In the genomic region with DNA sequence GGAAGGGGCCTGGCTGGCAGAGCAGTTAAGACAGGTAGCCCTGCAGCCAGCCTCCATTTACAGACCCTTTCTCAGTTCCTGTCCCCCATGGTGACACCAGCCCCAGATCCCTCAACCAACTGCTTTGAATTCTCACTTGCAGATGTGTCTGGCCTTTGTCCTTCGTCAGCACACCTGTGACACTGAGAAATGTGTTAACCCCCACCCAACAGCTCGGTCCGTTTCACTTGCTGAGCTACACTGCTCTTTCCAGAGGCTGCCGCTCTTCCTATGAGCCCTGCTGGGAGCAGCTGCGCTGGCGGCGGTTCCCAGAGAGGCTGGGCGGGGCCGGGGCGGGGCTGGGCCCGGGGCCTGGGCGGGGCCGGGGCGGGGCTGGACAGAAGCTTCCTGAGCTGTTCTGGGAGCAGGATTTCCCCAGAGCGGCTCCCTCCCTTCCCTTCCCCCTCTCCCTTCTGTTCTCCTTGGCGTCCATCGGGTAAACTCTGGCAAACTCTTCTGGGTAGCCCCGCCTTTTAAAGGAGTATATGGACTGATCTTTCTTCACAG, we compare ENCODE assay signal across 8 mouse cellular contexts.
A peak's percentile ranks its signal among the peaks of the same experiment; 100 is the strongest.
DNase-seq lines count a peak whose midpoint lies in the region; ATAC-seq lines count a peak whose summit lies in the region.

No protein-coding gene starts in this region.

- H3K36me3 ChIP-seq in embryonic facial prominence, embryonic 12.5 days = no peaks in the 10 kb centered on the region
- H3K36me3 ChIP-seq in liver, embryonic 16.5 days (ENCODE audit: control insufficient read depth, insufficient read depth) = no peaks in the 10 kb centered on the region
- no peaks in the 10 kb centered on the region for H3K36me3 ChIP-seq in neural tube, embryonic 11.5 days (ENCODE audit: control insufficient read depth, insufficient read depth, low read length)

- ATAC-seq in CD4-positive, CD25-positive, alpha-beta regulatory T cell, adult 4 months = peak; percentile 52
- peak; percentile 73 for ATAC-seq in embryonic facial prominence, embryonic 12.5 days (ENCODE audit: insufficient number of reproducible peaks, insufficient read depth, low FRiP score, low TSS enrichment)
- ATAC-seq in liver, embryonic 16.5 days (ENCODE audit: low read depth) = peak; percentile 86
- ATAC-seq in neural tube, embryonic 11.5 days (ENCODE audit: insufficient read depth, low FRiP score, low TSS enrichment) = peak; percentile 91

- H3K4me3 ChIP-seq in embryonic facial prominence, embryonic 12.5 days = peak overlapping the region; percentile 26
- H3K4me3 ChIP-seq in liver, embryonic 16.5 days (ENCODE audit: low read depth, low read length) = peak overlapping the region; percentile 36
- peak overlapping the region; percentile 15 for H3K4me3 ChIP-seq in neural tube, embryonic 11.5 days (ENCODE audit: low read depth, low read length)

- peak overlapping the region; percentile 80 for H3K27ac ChIP-seq in embryonic facial prominence, embryonic 12.5 days
- peak overlapping the region; percentile 37 for H3K27ac ChIP-seq in liver, embryonic 16.5 days (ENCODE audit: low read length)
- peak overlapping the region; percentile 93 for H3K27ac ChIP-seq in neural tube, embryonic 11.5 days (ENCODE audit: low read depth, low read length)

- H3K27me3 ChIP-seq in embryonic facial prominence, embryonic 12.5 days = no peaks in the 10 kb centered on the region
- H3K27me3 ChIP-seq in liver, embryonic 16.5 days (ENCODE audit: control insufficient read depth, insufficient read depth, low read depth, low read length) = no peaks in the 10 kb centered on the region
- H3K27me3 ChIP-seq in neural tube, embryonic 11.5 days (ENCODE audit: control insufficient read depth, insufficient read depth, low read length) = no peaks in the 10 kb centered on the region

- H3K9me3 ChIP-seq in embryonic facial prominence, embryonic 12.5 days = no peaks in the 10 kb centered on the region
- no peaks in the 10 kb centered on the region for H3K9me3 ChIP-seq in liver, embryonic 16.5 days (replicated peaks; ENCODE audit: control insufficient read depth, low read length)
- no peaks in the 10 kb centered on the region for H3K9me3 ChIP-seq in neural tube, embryonic 11.5 days (ENCODE audit: control insufficient read depth, low read length)

- DNase-seq in adrenal gland, postnatal 10 days = peak; percentile 90
- DNase-seq in heart, adult 8-10 months (ENCODE audit: low spot score) = peak; percentile 82
- peak; percentile 79 for DNase-seq in kidney, adult 11 months
- peak; percentile 89 for DNase-seq in neural tube, embryonic 11.5 days (ENCODE audit: low spot score)
- DNase-seq in thymus, adult 18-20 months = peak; percentile 62 to 78

- peak overlapping the region; percentile 55 for H3K4me2 ChIP-seq in embryonic facial prominence, embryonic 12.5 days (replicated peaks)
- H3K4me2 ChIP-seq in liver, embryonic 16.5 days (ENCODE audit: low read depth, low read length) = peak overlapping the region; percentile 59
- H3K4me2 ChIP-seq in neural tube, embryonic 11.5 days (ENCODE audit: low read depth) = peak overlapping the region; percentile 50

- WGBS in embryonic facial prominence, embryonic 12.5 days = 3% methylated on average over 18 of the region's 18 CpGs
- 2% methylated on average over 18 of the region's 18 CpGs for WGBS in liver, embryonic 16.5 days (ENCODE audit: insufficient replicate concordance)
- 2% methylated on average over 18 of the region's 18 CpGs for WGBS in neural tube, embryonic 11.5 days

- H3K4me1 ChIP-seq in embryonic facial prominence, embryonic 12.5 days = peaks cover 43% of the 10 kb centered on the region
- peaks cover 17% of the 10 kb centered on the region for H3K4me1 ChIP-seq in liver, embryonic 16.5 days (ENCODE audit: control insufficient read depth, low read depth, low read length)
- peaks cover 35% of the 10 kb centered on the region for H3K4me1 ChIP-seq in neural tube, embryonic 11.5 days (ENCODE audit: control insufficient read depth, insufficient read depth, low read length)

- H3K9ac ChIP-seq in embryonic facial prominence, embryonic 12.5 days = peak overlapping the region; percentile 25; the same call in 1 of the 2 replicates
- H3K9ac ChIP-seq in liver, embryonic 16.5 days (ENCODE audit: low read depth, low read length) = peak overlapping the region; percentile 22
- H3K9ac ChIP-seq in neural tube, embryonic 11.5 days (ENCODE audit: low read length) = peak overlapping the region; percentile 40

Comparison
In these comparisons a context has a peak if more than half of its experiments do, and no peak if none do; other contexts are left out.
1. Peak in every context shown above with its lines: DNase-seq, ATAC-seq, H3K4me3 ChIP-seq and H3K27ac ChIP-seq.
2. H3K27ac ChIP-seq: peak in every context shown above with its lines; median percentile 93 in neural tube, embryonic 11.5 days; 80 in embryonic facial prominence, embryonic 12.5 days; 37 in liver, embryonic 16.5 days.